Mouse (Mus musculus): ENCODE results near the gene Cfd. TPM values are rescaled to one million over a fixed set of nuclear protein-coding genes. Genes with fewer than 3 reads are reported as not detected.
"Not testable (repeated sequence)": the region's sequence is repeated elsewhere in the genome, so short reads cannot be mapped to it uniquely, and the experiment has no call there.

Gene Cfd
- polyA plus RNA-seq, 1 experiment = not detected

DNA sequence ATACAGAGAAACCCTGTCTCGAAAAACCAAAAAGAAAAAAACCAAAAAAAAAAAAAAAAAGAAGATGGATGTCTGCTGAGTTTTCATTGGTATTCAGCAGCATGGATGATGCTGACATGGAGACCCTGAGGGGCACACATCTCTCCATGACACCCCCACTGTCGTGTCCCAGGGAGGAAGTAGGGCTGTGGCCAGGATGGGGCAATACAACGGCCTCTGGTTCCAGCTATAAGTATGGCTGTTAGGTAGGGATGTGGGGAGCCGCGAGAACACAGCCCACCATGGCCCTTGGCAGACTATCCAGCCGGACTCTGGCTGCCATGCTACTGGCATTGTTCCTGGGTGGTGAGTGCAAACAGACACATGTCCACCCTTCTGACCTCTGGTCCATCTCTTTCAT lies 4.6 kb upstream of the Cfd start, which contains the start of gene Elane:
Gene Elane (plus strand): TSS at position 194 of the 400 bp plus-strand sequence.
- Histone ChIP-seq H3K27me3 (ENCODE audit: control insufficient read depth, insufficient read depth, low read length, poor library complexity, severe bottlenecking) (no peaks in the 10 kb centered on the region), H3K9ac (ENCODE audit: low read depth, poor library complexity, severe bottlenecking) (no peak within 1 kb of the TSS), H3K27ac (ENCODE audit: insufficient read depth, low read length) (no peak within 1 kb of the TSS), H3K4me3 (ENCODE audit: low read depth, low read length) (no peak within 1 kb of the TSS), H3K9me3 (replicated peaks; ENCODE audit: control insufficient read depth, insufficient read depth, low read length, poor library complexity, severe bottlenecking) (no peaks in the 10 kb centered on the region), H3K4me1 (ENCODE audit: control insufficient read depth, insufficient read depth, low read length) (no peaks in the 10 kb centered on the region), H3K36me3 (ENCODE audit: control insufficient read depth, insufficient read depth, low read length, poor library complexity, severe bottlenecking) (no peaks in the 10 kb centered on the region)
- TF ChIP-seq CTCF (IDR thresholded peaks at IDR 0.05; ENCODE audit: low read depth, low read length) (no peak), POLR2A (IDR thresholded peaks at IDR 0.05; ENCODE audit: insufficient read depth, low read length) (no peak), EP300 (IDR thresholded peaks at IDR 0.05; ENCODE audit: insufficient read depth, low read depth, low read length) (no peak)

DNA sequence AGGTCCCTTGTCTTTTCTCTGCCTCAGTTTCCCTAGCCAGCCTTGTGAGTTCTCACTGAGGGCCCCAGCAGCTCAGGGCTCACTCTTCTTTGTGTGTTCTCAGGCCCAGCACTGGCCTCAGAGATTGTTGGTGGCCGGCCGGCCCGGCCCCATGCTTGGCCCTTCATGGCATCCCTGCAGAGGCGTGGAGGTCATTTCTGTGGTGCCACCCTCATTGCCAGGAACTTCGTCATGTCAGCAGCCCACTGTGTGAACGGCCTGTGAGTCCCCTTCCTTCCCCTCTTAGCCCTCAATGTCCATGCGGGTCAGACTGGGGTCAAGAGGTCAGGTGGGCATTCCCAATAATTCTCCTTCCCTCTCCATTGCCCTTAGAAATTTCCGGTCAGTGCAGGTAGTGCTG lies 4.0 kb upstream of the Cfd start:
- H3K9ac ChIP-seq (ENCODE audit: low read depth, poor library complexity, severe bottlenecking) = no peak overlapping the region
- H3K27me3 ChIP-seq (ENCODE audit: control insufficient read depth, insufficient read depth, low read length, poor library complexity, severe bottlenecking) = no peaks in the 10 kb centered on the region
- no peak overlapping the region for H3K4me3 ChIP-seq (ENCODE audit: low read depth, low read length)
- H3K36me3 ChIP-seq (ENCODE audit: control insufficient read depth, insufficient read depth, low read length, poor library complexity, severe bottlenecking) = no peaks in the 10 kb centered on the region
- no peak overlapping the region for H3K27ac ChIP-seq (ENCODE audit: insufficient read depth, low read length)
- H3K4me1 ChIP-seq (ENCODE audit: control insufficient read depth, insufficient read depth, low read length) = no peaks in the 10 kb centered on the region
- H3K9me3 ChIP-seq (replicated peaks; ENCODE audit: control insufficient read depth, insufficient read depth, low read length, poor library complexity, severe bottlenecking) = no peaks in the 10 kb centered on the region
- TF ChIP-seq CTCF (IDR thresholded peaks at IDR 0.05; ENCODE audit: low read depth, low read length) (no peak), EP300 (IDR thresholded peaks at IDR 0.05; ENCODE audit: insufficient read depth, low read depth, low read length) (no peak), POLR2A (IDR thresholded peaks at IDR 0.05; ENCODE audit: insufficient read depth, low read length) (no peak)

DNA sequence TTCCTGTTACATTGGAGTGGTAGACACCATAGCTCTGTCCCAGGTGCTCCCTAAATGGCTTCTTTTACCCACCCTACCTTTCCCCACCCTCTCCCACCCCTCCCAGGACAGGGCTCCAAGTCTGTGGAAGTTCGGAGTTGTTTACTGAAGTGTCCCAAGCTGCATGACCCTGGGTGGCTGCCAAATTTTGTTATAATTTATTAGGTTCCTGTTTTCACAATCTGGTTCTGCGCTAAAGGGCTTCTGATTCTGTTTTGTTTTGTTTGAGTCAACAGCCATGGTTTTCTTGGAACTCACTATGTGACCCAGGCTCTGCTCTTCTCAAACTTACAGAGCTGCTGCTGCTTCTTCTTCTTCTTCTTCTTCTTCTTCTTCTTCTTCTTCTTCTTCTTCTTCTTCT lies 1.3 kb upstream of the Cfd start:
- Histone ChIP-seq H3K4me1 (ENCODE audit: control insufficient read depth, insufficient read depth, low read length) (no peaks in the 10 kb centered on the region), H3K27me3 (ENCODE audit: control insufficient read depth, insufficient read depth, low read length, poor library complexity, severe bottlenecking) (no peaks in the 10 kb centered on the region)

DNA sequence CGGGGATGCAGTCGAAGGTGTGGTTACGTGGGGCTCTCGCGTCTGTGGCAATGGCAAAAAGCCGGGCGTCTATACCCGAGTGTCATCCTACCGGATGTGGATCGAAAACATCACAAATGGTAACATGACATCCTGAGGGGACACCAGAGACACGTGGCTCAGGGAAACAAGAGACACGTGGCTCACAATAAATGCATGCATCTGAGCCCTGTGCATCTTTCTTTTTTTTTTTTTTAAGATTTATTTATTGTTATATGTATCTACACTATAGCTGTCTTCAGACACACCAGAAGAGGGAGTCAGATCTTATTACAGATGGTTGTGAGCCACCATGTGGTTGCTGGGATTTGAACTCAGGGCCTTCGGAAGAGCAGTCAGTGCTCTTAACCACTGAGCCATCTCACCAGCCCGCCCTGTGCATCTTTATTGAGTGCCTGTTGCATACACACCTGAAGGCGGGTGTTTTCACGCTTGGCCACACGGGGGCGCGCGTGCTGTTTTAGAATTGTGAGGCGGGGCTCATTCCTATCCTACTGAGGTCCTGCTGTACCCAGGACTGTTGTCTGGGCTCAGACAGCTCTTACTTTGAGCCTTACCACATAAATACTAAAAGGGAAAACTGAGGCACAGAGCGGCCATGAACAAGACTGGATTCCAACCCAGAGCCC lies 1.9 kb downstream of the Cfd start:
- H3K4me3 ChIP-seq (ENCODE audit: low read depth, low read length); H3K36me3 ChIP-seq (ENCODE audit: control insufficient read depth, insufficient read depth, low read length, poor library complexity, severe bottlenecking); H3K4me1 ChIP-seq (ENCODE audit: control insufficient read depth, insufficient read depth, low read length); H3K9me3 ChIP-seq (replicated peaks; ENCODE audit: control insufficient read depth, insufficient read depth, low read length, poor library complexity, severe bottlenecking); H3K27me3 ChIP-seq (ENCODE audit: control insufficient read depth, insufficient read depth, low read length, poor library complexity, severe bottlenecking); H3K9ac ChIP-seq (ENCODE audit: low read depth, poor library complexity, severe bottlenecking); H3K27ac ChIP-seq (ENCODE audit: insufficient read depth, low read length): not testable (repeated sequence)
- TF ChIP-seq CTCF (IDR thresholded peaks at IDR 0.05; ENCODE audit: low read depth, low read length) = peak; percentile 86

More for the DNA sequence above, 1.3 kb upstream of the Cfd start:
- Histone ChIP-seq H3K9me3 (replicated peaks; ENCODE audit: control insufficient read depth, insufficient read depth, low read length, poor library complexity, severe bottlenecking) (no peaks in the 10 kb centered on the region), H3K36me3 (ENCODE audit: control insufficient read depth, insufficient read depth, low read length, poor library complexity, severe bottlenecking) (no peaks in the 10 kb centered on the region), H3K27ac (ENCODE audit: insufficient read depth, low read length) (no peak overlapping the region), H3K9ac (ENCODE audit: low read depth, poor library complexity, severe bottlenecking) (no peak overlapping the region), H3K4me3 (ENCODE audit: low read depth, low read length) (no peak overlapping the region)
- TF ChIP-seq CTCF (IDR thresholded peaks at IDR 0.05; ENCODE audit: low read depth, low read length) (no peak), POLR2A (IDR thresholded peaks at IDR 0.05; ENCODE audit: insufficient read depth, low read length) (no peak), EP300 (IDR thresholded peaks at IDR 0.05; ENCODE audit: insufficient read depth, low read depth, low read length) (no peak)

DNA sequence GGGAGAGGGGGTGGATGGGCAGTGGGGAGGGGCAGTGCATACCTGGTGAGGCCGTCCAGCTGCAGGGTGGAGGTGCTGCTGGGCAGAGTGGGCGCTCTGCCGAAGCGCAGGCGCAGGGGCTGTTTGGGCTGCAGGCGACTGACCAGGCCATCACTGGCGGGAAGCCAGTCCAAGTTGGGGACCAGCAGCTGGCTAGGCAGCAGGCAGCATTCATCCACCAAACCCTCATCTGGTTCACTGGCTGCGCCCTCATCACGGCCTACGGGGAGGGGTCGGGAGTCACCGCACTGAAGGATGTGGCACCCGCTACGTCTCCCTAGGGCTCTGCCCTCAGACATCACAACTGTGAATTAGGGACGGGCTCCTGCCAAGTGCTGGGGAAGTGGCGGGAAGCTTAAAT lies 5.7 kb downstream of the Cfd start:
- Histone ChIP-seq H3K9ac (ENCODE audit: low read depth, poor library complexity, severe bottlenecking) (no peak overlapping the region), H3K9me3 (replicated peaks; ENCODE audit: control insufficient read depth, insufficient read depth, low read length, poor library complexity, severe bottlenecking) (no peaks in the 10 kb centered on the region), H3K27ac (ENCODE audit: insufficient read depth, low read length) (no peak overlapping the region), H3K36me3 (ENCODE audit: control insufficient read depth, insufficient read depth, low read length, poor library complexity, severe bottlenecking) (no peaks in the 10 kb centered on the region), H3K4me3 (ENCODE audit: low read depth, low read length) (no peak overlapping the region), H3K4me1 (ENCODE audit: control insufficient read depth, insufficient read depth, low read length) (peaks cover 3% of the 10 kb centered on the region), H3K27me3 (ENCODE audit: control insufficient read depth, insufficient read depth, low read length, poor library complexity, severe bottlenecking) (no peaks in the 10 kb centered on the region)
- no peak for TF ChIP-seq POLR2A (IDR thresholded peaks at IDR 0.05; ENCODE audit: insufficient read depth, low read length)
- no peak for TF ChIP-seq EP300 (IDR thresholded peaks at IDR 0.05; ENCODE audit: insufficient read depth, low read depth, low read length)
- TF ChIP-seq CTCF (IDR thresholded peaks at IDR 0.05; ENCODE audit: low read depth, low read length) = no peak

DNA sequence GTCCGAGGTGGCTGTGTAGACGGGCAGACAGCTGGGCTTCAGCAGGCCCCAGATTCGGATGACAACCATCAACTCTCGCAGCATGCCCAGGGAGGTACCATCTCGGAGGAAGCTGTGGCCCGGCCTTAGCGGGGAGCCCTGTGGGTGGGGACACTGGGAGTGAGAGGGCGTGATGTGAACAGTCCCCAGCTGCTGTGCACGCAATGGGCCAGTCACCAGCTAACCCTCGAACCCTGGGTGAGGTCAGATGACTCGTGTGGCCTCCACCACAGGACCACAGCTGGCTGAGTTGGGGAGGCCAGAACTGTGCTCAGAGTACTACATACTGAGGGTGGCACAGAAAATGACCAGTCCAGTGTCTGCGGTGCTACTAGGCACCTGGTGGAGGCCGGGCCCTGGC lies 6.2 kb downstream of the Cfd start:
- no peak for TF ChIP-seq EP300 (IDR thresholded peaks at IDR 0.05; ENCODE audit: insufficient read depth, low read depth, low read length)
- no peak for TF ChIP-seq CTCF (IDR thresholded peaks at IDR 0.05; ENCODE audit: low read depth, low read length)
- no peak for TF ChIP-seq POLR2A (IDR thresholded peaks at IDR 0.05; ENCODE audit: insufficient read depth, low read length)
- no peaks in the 10 kb centered on the region for H3K27me3 ChIP-seq (ENCODE audit: control insufficient read depth, insufficient read depth, low read length, poor library complexity, severe bottlenecking)
- peaks cover 3% of the 10 kb centered on the region for H3K4me1 ChIP-seq (ENCODE audit: control insufficient read depth, insufficient read depth, low read length)
- H3K4me3 ChIP-seq (ENCODE audit: low read depth, low read length) = no peak overlapping the region
- H3K27ac ChIP-seq (ENCODE audit: insufficient read depth, low read length) = no peak overlapping the region
- no peaks in the 10 kb centered on the region for H3K9me3 ChIP-seq (replicated peaks; ENCODE audit: control insufficient read depth, insufficient read depth, low read length, poor library complexity, severe bottlenecking)
- no peak overlapping the region for H3K9ac ChIP-seq (ENCODE audit: low read depth, poor library complexity, severe bottlenecking)
- no peaks in the 10 kb centered on the region for H3K36me3 ChIP-seq (ENCODE audit: control insufficient read depth, insufficient read depth, low read length, poor library complexity, severe bottlenecking)
